Mouse (Mus musculus) embryonic facial prominence, embryonic 10.5 days (tissue): Measurements from ENCODE around the gene Snx32. TPM values are rescaled to one million over a fixed set of nuclear protein-coding genes. Genes with fewer than 3 reads are reported as not detected.
"Not testable (repeated sequence)": the region's sequence is repeated elsewhere in the genome, so short reads cannot be mapped to it uniquely, and the experiment has no call there.

Source experiments
- DNase-seq: peaks from one replicate; pipeline ENCODE4 v3.0.0-alpha.2; 2017; ENCODE audit warnings: low spot score
- H3K27ac ChIP-seq: fragments of 300-500 bp; sonication (generic); replicated peaks from 2 replicates; pipeline ENCODE4 v1.5.1; 2016; ENCODE audit warnings: mild to moderate bottlenecking
- H3K27me3 ChIP-seq: fragments of 300-500 bp; sonication (generic); replicated peaks from 2 replicates; pipeline ENCODE4 v1.6.1; 2016; ENCODE audit warnings: low read depth, mild to moderate bottlenecking; ENCODE audit not compliant: poor library complexity, severe bottlenecking
- H3K36me3 ChIP-seq: fragments of 300-500 bp; sonication (generic); replicated peaks from 2 replicates; pipeline ENCODE4 v1.6.1; 2016; ENCODE audit warnings: mild to moderate bottlenecking, moderate library complexity
- H3K4me1 ChIP-seq: fragments of 300-500 bp; sonication (generic); 2 replicates; pipeline ENCODE4 v1.6.1; 2016
- H3K4me3 ChIP-seq: fragments of 300-500 bp; sonication (generic); 2 replicates; pipeline ENCODE4 v1.5.1; 2016; ENCODE audit warnings: mild to moderate bottlenecking, moderate library complexity
- H3K9me3 ChIP-seq: fragments of 300-500 bp; sonication (generic); 2 replicates; pipeline ENCODE4 v1.6.1; 2016; ENCODE audit warnings: mild to moderate bottlenecking
- WGBS: fragments of 180-500 bp; shearing (Covaris S2); methylation state at CpG from one replicate; pipeline ENCODE4 v1.1.7; 2016; 5-methylcytosine and 5-hydroxymethylcytosine counted together
- polyA plus RNA-seq: library from polyadenylated mRNA; unstranded; fragments of >200 nt; fragmentation: Nextera tagmentation; extraction: Ambion mirVana; gene quantifications from 2 replicates; pipeline ENCODE4 v1.2.1, GENCODE M21; 2016

Gene Snx32
- polyA plus RNA-seq, 1 experiment from 2014 or later: 8.4 TPM

DNA sequence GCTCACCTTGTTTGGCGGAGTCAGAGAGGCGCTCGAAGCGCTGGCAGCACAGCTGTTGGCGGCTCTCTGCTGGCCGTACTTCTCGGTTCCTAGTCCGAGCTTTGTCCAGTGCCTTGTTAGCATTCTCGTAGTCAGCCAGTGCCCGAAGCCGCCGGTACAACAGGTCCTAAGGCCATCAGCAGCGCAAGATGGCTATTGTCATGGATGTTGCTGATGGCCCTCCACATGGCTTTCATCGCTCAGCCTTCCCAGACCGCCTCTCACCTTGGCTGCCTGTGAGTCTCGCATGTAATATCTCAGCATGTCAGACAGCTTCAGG is 14.3 kb downstream of the Snx32 start:
- WGBS: 89% methylated on average over 16 of the region's 16 CpGs
- Histone ChIP-seq H3K9me3 (no peaks in the 10 kb centered on the region), H3K4me3 (no peak overlapping the region), H3K4me1 (peaks cover 15% of the 10 kb centered on the region), H3K27ac (no peak overlapping the region; the same call in 1 of the 2 replicates), H3K27me3 (no peaks in the 10 kb centered on the region), H3K36me3 (peaks cover 69% of the 10 kb centered on the region)
- DNase-seq: no peak

DNA sequence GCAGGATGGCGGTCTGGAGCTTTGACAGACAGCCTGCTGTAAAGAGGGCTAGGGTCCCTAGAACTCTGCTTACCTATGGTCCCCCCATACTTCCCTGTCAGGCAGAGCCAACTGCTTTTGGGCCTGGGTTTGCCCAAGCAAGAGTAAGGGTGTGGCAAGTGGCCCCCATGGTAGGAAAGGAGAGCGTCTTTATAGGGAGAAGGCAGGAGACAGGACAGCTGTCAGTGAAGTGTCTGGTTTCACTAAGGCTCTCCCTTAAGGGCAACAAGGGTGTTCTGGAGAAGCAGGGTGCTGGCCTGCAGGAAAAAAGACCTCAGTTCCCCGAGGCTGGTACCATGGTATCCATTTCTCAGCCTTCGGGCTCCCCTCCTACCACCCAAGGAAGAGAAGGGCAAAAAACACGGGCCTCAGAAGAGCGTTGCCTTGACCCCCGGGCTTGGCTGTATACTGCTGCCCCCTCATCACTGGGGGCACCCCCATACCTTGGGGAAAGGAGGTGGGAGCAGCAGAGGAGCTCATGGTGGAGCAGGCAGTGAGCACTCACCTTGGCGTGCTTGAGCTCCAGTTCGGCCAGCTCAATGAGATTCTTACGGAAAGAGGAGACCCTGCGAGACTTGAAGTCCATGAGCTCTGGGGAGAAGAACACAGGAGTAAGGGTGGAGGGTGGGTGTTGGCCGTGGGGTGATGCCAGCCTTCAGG is 14.8 kb downstream of the Snx32 start:
- no peak overlapping the region for H3K4me3 ChIP-seq
- peaks cover 15% of the 10 kb centered on the region for H3K4me1 ChIP-seq
- WGBS: 83% methylated on average over 12 of the region's 12 CpGs
- H3K9me3 ChIP-seq: no peaks in the 10 kb centered on the region
- H3K27me3 ChIP-seq: no peaks in the 10 kb centered on the region
- no peak overlapping the region; the same call in 1 of the 2 replicates for H3K27ac ChIP-seq
- peaks cover 69% of the 10 kb centered on the region for H3K36me3 ChIP-seq
- DNase-seq: no peak

DNA sequence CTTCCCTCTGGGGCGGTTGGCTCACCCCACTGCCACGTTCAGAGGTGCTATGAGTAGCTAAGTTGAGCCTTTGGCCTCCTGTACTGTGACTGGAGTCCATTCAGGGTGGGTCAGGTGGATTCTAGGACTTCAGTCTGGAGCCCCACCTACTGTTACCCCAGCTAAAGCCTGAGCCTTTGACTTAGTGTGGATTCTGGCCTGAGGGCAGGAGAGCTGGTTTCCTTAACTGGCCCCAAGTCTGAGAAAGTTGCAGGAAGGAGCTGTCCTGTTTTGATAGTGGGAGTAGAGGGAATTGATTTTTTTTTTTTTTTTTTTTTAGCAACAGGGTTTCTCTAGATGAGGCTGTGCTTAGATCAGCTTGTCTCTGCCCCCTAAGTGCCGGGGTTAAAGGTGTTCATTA is 16.0 kb downstream of the Snx32 start:
- Histone ChIP-seq H3K4me3 (no peak overlapping the region), H3K27me3 (no peaks in the 10 kb centered on the region), H3K4me1 (peaks cover 22% of the 10 kb centered on the region), H3K36me3 (peaks cover 69% of the 10 kb centered on the region), H3K27ac (no peak overlapping the region), H3K9me3 (no peaks in the 10 kb centered on the region)
- no peak for DNase-seq
- WGBS: 90% methylated on average over 3 of the region's 3 CpGs

DNA sequence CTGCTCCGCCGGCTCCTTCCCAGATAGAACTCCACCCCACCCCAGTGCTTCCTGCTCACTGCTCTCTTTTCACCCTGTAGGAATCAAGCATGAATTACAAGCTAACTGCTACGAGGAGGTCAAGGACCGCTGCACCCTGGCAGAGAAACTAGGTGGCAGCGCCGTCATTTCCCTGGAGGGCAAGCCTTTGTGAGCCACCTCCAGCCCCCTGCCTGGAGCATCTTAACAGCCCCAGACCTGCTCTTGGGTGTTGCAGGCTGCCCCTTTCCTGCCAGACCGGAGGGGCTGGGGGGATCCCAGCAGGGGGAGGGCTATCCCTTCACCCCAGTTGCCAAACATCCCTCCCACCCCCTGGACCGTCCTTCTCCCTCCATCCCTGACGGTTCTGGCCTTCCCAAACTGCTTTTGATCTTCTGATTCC is 17.0 kb downstream of the Snx32 start:
- H3K27ac ChIP-seq, DNase-seq, H3K27me3 ChIP-seq, H3K9me3 ChIP-seq: not testable (repeated sequence)
- peaks cover 67% of the 10 kb centered on the region for H3K36me3 ChIP-seq
- peak overlapping the region; percentile 23; the same call in 1 of the 2 replicates for H3K4me3 ChIP-seq
- 74% methylated on average over 9 of the region's 9 CpGs for WGBS
- peaks cover 31% of the 10 kb centered on the region for H3K4me1 ChIP-seq

DNA sequence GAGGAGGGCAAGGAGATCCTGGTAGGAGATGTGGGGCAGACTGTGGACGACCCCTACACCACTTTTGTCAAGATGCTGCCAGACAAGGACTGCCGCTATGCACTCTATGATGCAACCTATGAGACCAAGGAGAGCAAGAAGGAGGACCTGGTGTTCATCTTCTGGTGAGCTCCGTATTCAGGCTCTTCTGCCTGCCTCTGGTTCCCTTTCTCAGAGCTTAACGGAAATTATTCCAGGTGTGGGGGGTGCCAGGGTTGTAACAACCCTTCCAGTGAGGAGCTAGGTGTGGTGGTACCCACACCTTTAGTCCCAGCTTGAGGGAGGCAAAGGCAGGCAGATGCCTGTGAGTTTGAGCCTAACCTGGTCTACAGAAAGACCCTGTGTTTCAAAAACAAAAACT is 17.7 kb downstream of the Snx32 start:
- Histone ChIP-seq H3K27ac (no peak overlapping the region), H3K9me3 (no peaks in the 10 kb centered on the region), H3K27me3 (no peaks in the 10 kb centered on the region), H3K4me1 (peaks cover 36% of the 10 kb centered on the region), H3K36me3 (peaks cover 60% of the 10 kb centered on the region), H3K4me3 (peak overlapping the region; percentile 89; the same call in 1 of the 2 replicates)
- WGBS: 91% methylated on average over 4 of the region's 4 CpGs
- DNase-seq: no peak

DNA sequence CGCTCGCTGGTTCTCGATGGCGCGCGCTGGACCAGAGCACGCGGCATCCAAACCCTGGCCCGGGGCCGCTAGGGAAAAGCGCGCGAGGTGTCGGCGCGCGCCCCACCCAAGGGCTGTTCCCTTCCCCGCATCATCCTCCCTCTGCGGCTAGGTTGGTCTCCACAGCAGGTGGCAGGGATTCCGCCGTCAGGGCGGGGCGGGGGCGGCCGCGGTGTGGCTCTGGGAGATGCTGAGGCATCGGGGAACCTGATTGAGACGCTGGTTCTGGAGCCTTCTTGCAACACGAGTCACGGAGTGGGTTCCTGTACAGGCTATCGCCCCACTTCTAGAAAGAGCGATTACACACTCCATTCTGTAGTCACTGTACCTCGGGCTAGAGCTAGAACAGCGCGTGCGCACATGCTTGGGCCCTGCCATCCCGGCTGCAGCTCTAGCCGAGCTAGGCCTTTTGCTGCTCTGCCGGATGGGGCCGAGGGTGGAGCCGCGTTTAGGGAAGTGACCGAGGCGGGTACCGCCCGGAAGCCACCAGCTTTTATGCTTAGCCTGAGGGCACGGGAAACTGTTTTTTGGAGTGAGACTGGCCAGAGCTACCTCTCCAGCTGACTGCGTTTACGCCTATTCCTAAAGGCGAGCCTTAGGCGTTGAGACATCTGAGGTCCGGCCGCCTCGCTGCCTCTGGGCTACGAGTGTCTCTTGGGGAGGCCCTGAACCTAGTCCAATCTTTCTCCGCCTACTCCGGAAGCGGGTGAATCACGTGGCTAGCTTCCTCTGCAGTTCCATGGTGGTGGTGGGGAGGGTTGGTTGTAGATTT is 19.2 kb downstream of the Snx32 start:
- Histone ChIP-seq H3K4me1 (peaks cover 50% of the 10 kb centered on the region), H3K4me3 (peak overlapping the region; percentile 89), H3K36me3 (peaks cover 51% of the 10 kb centered on the region), H3K9me3 (no peaks in the 10 kb centered on the region), H3K27ac (peak overlapping the region; percentile 97), H3K27me3 (no peaks in the 10 kb centered on the region)
- under 1% methylated on average over 59 of the region's 59 CpGs for WGBS
- DNase-seq: peak; percentile 85

DNA sequence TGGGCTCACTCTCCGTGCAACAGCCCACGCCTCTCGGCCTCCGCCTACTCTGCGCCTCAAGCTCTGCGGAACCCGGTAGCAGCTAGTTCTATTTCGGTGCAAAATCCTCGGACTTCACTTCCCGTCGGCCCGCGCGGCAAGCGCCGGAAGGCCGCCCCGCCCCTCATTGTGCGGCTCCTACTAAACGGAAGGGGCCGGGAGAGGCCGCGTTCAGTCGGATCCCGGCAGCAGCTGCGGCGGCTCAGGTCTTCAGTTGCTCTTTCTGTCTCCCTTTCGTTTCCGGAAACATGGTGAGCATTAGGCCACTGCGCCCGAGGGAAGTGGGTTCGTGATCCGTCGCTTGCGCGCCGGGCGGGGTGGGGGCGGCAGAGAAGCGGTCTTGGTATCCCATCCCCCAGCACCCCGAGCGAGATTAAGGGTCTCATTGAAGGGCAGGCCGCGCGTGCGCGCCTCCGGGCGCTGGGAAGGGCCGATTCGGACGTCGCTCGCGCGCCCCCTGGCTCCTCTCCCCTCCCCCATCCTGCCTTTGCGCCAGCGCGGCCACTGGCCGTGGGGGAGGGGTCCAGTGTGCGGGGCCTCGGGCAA is 19.9 kb downstream of the Snx32 start, which contains the start of gene Cfl1:
Gene Cfl1, plus strand, starts transcription at position 143 of the 585 bp plus-strand sequence.
- Histone ChIP-seq H3K4me1 (peaks cover 50% of the 10 kb centered on the region), H3K9me3 (no peaks in the 10 kb centered on the region), H3K4me3 (peak within 1 kb of the TSS; percentile 89), H3K36me3 (peaks cover 51% of the 10 kb centered on the region), H3K27ac (peak within 1 kb of the TSS; percentile 97), H3K27me3 (no peaks in the 10 kb centered on the region)
- under 1% methylated on average over 62 of the region's 62 CpGs for WGBS
- peak; percentile 96 for DNase-seq

DNA sequence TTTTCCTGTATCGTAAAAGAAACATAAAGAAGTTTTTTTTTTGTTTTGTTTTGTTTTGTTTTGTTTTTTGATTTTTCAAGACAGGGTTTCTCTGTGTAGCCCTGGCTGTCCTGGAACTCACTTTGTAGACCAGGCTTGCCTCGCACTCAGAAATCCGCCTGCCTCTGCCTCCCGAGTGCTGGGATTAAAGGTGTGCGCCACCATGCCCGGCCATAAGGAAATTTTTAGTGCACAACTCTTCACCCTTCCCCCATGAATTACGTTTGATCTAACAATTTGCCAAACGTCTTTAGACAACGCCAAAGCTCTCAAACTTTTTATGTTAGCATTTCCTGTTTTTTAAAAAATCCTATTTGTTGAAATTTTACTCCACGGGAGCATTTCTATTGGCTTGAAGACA is 20.6 kb downstream of the Snx32 start:
- not testable (repeated sequence) for DNase-seq, H3K9me3 ChIP-seq, H3K27me3 ChIP-seq
- peak overlapping the region; percentile 97 for H3K27ac ChIP-seq
- WGBS: 58% methylated on average over 10 of the region's 10 CpGs
- peaks cover 50% of the 10 kb centered on the region for H3K4me1 ChIP-seq
- peak overlapping the region; percentile 89 for H3K4me3 ChIP-seq
- peaks cover 51% of the 10 kb centered on the region for H3K36me3 ChIP-seq

DNA sequence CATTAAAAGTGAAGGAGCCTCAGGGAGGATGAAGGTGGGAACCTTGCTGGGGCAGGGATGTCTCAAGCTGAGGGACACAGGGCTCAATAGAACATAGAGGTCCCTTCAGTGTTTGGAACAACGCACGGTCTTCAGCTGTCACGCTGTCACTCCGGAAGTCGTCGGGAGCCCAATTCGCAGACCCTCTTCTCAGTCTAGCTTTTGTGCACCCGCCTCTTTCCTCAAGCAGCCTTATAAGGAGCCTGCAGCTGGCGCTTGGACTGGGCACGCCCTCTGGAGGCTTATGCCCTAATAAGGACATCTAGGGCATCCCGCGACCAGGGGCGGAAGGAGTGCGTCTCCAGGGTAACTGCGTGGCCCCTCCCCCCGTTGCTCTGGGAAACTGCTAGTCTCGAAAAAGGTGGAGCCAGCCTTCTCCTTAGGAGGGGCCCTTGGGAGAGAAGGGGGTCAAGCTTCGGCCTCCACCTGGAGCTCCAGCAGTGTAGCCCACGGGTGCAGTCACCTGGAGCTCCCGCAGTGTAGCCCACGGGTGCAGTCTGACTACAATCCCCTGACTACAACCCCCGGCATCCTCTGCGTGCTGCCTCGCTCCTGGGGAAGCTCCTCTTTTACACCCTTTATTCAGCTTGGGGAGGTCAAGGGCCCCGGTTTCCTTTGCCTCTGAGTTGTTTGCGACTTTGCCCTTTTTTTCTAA is 21.3 kb downstream of the Snx32 start:
- WGBS: under 1% methylated on average over 26 of the region's 26 CpGs
- peaks cover 50% of the 10 kb centered on the region for H3K4me1 ChIP-seq
- peak; percentile 98 for DNase-seq

DNA sequence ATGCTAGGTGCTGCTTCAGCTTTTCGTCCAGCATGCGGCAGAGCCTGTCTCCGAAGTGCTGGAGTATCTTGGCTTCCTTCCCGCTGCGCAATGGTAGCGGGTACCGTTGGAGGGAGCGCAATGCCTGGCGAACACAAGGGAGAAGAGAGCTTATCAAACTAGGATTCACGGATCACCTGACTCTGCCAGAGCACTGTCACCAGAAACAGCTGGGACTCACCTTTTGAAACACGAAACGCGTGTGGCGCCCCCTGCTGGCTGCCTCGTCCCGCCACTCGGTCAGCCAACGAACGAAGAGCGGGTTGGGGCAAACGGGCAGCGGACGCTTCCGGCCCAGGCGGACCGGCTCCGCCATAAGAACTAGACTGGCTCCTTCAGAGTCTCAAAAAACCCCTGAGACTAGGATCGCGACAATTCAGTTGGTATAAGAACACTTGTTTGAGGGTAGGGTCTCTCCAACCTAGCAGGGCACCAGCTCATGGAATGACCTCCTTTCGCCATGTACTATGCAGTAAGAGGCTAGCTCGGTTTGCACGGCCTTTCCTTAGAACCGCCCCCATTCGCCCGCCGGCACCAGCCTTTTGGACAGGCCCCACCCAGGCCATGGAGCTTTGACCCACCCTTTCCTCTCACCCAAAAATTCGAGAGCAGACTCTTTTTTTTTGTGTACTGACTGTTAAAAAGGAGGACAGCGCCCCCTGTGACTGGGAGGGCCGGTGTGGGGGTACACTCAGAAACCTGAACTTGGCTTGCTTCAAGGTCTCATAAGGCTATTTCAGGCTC is 22.4 kb downstream of the Snx32 start, which contains the start of gene Mus81:
Gene Mus81, minus strand, starts transcription at position 635 of the 783 bp plus-strand sequence.
- Histone ChIP-seq H3K27ac (peak within 1 kb of the TSS; percentile 97), H3K27me3 (no peaks in the 10 kb centered on the region), H3K4me1 (peaks cover 47% of the 10 kb centered on the region), H3K36me3 (peaks cover 51% of the 10 kb centered on the region), H3K9me3 (no peaks in the 10 kb centered on the region), H3K4me3 (peak within 1 kb of the TSS; percentile 89)
- DNase-seq: peak; percentile 96
- 1% methylated on average over 39 of the region's 39 CpGs for WGBS

More for the DNA sequence above, 21.3 kb downstream of the Snx32 start:
- Histone ChIP-seq H3K36me3 (peaks cover 51% of the 10 kb centered on the region), H3K4me3 (peak overlapping the region; percentile 89), H3K9me3 (no peaks in the 10 kb centered on the region), H3K27ac (peak overlapping the region; percentile 97), H3K27me3 (no peaks in the 10 kb centered on the region)

DNA sequence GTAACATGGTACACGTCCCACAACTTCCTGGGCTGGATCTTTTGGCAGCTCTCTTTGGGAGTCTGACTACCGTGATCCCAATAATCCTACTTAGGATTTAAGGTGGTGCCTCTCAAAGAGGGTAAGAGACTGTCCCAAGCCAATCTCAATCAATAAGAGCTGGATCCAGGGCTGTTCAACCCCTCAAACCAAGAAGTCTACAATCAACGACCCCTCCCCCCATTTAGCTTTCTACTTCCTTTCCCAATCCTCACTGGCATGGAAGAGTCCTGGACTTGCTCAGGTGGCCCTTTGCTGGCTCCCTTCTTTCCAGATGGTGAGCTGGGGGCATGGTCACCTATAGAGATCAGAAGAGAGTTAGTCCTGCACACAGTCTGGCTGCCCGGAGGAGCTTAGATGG is 23.6 kb downstream of the Snx32 start:
- 87% methylated on average over 4 of the region's 4 CpGs for WGBS
- DNase-seq: no peak
- H3K4me3 ChIP-seq: peak overlapping the region; percentile 89
- H3K36me3 ChIP-seq: peaks cover 51% of the 10 kb centered on the region
- H3K9me3 ChIP-seq: no peaks in the 10 kb centered on the region
- peaks cover 37% of the 10 kb centered on the region for H3K4me1 ChIP-seq
- no peak overlapping the region; the same call in 1 of the 2 replicates for H3K27ac ChIP-seq
- no peaks in the 10 kb centered on the region for H3K27me3 ChIP-seq
